Mouse (Mus musculus) lung, postnatal 0 days (tissue): ENCODE measurements at regions not wholly inside any gene's neighbourhood (a gene's known extent, or its start where the extent isn't known, plus 50 kb on each side); places are given as distances from the start of the nearest gene placed in this dataset.
"Not testable (repeated sequence)": the region's sequence is repeated elsewhere in the genome, so short reads cannot be mapped to it uniquely, and the experiment has no call there.

Experiments used
- ATAC-seq: fragments of 200-750 bp; cut with Nextera tagmentation; 2 replicates; pipeline ENCODE4 v1.8.0; 2017; ENCODE audit warnings: moderate library complexity
- DNase-seq: peaks from one replicate; pipeline ENCODE4 v3.0.0-alpha.2; 2016; ENCODE audit warnings: low spot score
- H3K27ac ChIP-seq: fragments of 300-500 bp; sonication (generic); 2 replicates; pipeline ENCODE4 v1.5.1; 2014; ENCODE audit warnings: antibody characterized with exemption, mild to moderate bottlenecking, low read length, mixed read lengths
- H3K27me3 ChIP-seq: fragments of 300-500 bp; sonication (generic); replicated peaks from 2 replicates; pipeline ENCODE4 v1.6.1; 2014; ENCODE audit warnings: low read length, mixed read lengths; ENCODE audit not compliant: insufficient read depth
- H3K36me3 ChIP-seq: fragments of 300-500 bp; sonication (generic); 2 replicates; pipeline ENCODE4 v1.6.1; 2014; ENCODE audit warnings: low read length, mixed read lengths; ENCODE audit not compliant: insufficient read depth
- H3K4me1 ChIP-seq: fragments of 300-500 bp; sonication (generic); 2 replicates; pipeline ENCODE4 v1.6.1; 2014; ENCODE audit warnings: antibody characterized with exemption, low read depth, low read length, mixed read lengths; ENCODE audit not compliant: insufficient read depth
- H3K4me2 ChIP-seq: fragments of 300-500 bp; sonication (generic); replicated peaks from 2 replicates; pipeline ENCODE4 v1.6.1; 2014; ENCODE audit warnings: low read depth, mild to moderate bottlenecking, low read length, moderate library complexity, mixed read lengths
- H3K4me3 ChIP-seq: fragments of 300-500 bp; sonication (generic); 2 replicates; pipeline ENCODE4 v1.5.1; 2014; ENCODE audit warnings: low read depth, low read length
- H3K9ac ChIP-seq: fragments of 300-500 bp; sonication (generic); replicated peaks from 2 replicates; pipeline ENCODE4 v1.6.1; 2014; ENCODE audit warnings: low read depth, mild to moderate bottlenecking
- H3K9me3 ChIP-seq: fragments of 300-500 bp; sonication (generic); 2 replicates; pipeline ENCODE4 v1.6.1; 2016; ENCODE audit warnings: low read length, mixed read lengths
- CTCF ChIP-seq: IDR thresholded peaks from 2 replicates; pipeline ENCODE4 v1.5.1; 2016; ENCODE audit warnings: antibody characterized with exemption, mild to moderate bottlenecking
- EP300 ChIP-seq: IDR thresholded peaks from 2 replicates; pipeline ENCODE4 v1.6.1; 2016; ENCODE audit warnings: antibody characterized with exemption, mild to moderate bottlenecking, control low read depth
- WGBS: fragments of 180-500 bp; shearing (Covaris S2); extraction: QIAGEN DNeasy Blood & Tissue Kit; methylation state at CpG from one replicate; pipeline ENCODE4 v1.1.7; 2014; 5-methylcytosine and 5-hydroxymethylcytosine counted together

DNA sequence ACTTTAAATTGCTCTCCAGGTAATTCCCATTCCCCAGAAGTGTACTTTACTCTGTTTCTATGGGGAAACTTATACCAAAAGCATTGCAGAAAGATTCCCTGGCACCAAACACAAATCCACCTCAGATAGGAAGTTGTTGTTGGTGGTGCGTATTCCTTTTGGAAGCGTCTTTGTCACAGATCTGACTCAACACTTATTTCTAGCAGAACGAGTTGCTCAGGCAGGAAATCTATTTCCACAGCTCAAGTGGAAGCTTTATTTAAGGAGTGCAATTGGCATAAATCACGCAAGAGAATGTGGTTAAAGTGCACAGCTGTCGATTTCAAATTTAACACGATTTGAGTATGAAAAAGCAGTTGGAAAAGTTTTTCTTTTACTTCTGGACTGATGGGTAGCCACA, 436.9 kb upstream of the Ghitm start:
- H3K36me3 ChIP-seq, result no peaks in the 10 kb centered on the region
- ATAC-seq, result no peak
- no peaks in the 10 kb centered on the region for H3K27me3 ChIP-seq
- no peaks in the 10 kb centered on the region for H3K4me1 ChIP-seq
- H3K9ac ChIP-seq, result no peak overlapping the region
- no peak overlapping the region for H3K4me2 ChIP-seq
- H3K27ac ChIP-seq, result no peak overlapping the region
- 56% methylated on average over 6 of the region's 6 CpGs for WGBS
- no peaks in the 10 kb centered on the region for H3K9me3 ChIP-seq
- H3K4me3 ChIP-seq, result no peak overlapping the region
- DNase-seq, result no peak
- TF ChIP-seq CTCF (no peak), EP300 (no peak)

- WGBS, result 66% methylated on average over 5 of the region's 5 CpGs
- TF ChIP-seq CTCF, result no peak
- no peak for TF ChIP-seq EP300
- Histone ChIP-seq H3K4me1 (no peaks in the 10 kb centered on the region), H3K4me3 (no peak overlapping the region), H3K27me3 (no peaks in the 10 kb centered on the region), H3K27ac (no peak overlapping the region), H3K9ac (no peak overlapping the region), H3K4me2 (no peak overlapping the region), H3K36me3 (no peaks in the 10 kb centered on the region), H3K9me3 (no peaks in the 10 kb centered on the region)
- DNase-seq (no peak), ATAC-seq (no peak)
Measured at GRCm38 (mm10) chr14:37558258-37558657, 423.2 kb upstream of the Ghitm start.

GRCm38 (mm10) chr14:37523616-37524015, 388.5 kb upstream of the Ghitm start:
- TF ChIP-seq EP300 (no peak), CTCF (no peak)
- Histone ChIP-seq H3K9ac (no peak overlapping the region), H3K4me2 (no peak overlapping the region), H3K36me3 (no peaks in the 10 kb centered on the region), H3K9me3 (no peaks in the 10 kb centered on the region), H3K4me3 (no peak overlapping the region), H3K27me3 (no peaks in the 10 kb centered on the region), H3K4me1 (no peaks in the 10 kb centered on the region), H3K27ac (no peak overlapping the region)
- DNase-seq (no peak), ATAC-seq (no peak)

DNA sequence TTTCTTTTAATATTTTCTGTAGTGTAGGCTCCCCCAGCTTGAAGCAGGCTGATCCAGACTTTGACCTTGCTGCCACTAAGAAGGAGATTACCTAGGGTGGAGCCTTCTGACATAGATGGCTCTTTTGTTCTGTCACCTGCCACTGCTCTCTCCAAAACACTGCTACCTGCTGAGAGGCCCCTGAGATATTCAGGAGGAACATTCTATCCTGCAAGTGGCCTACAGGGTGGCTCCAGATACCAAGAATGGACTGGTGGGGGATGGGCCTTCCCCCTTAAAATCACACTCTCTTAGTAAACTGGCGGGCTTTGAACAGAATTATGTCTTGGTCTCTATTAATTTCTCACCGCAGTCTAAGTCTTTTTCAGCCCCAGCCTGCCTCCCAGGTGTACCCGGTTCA, 385.6 kb upstream of the Ghitm start:
- not testable (repeated sequence) for H3K4me3 ChIP-seq, H3K4me1 ChIP-seq, H3K4me2 ChIP-seq, H3K27me3 ChIP-seq, ATAC-seq, DNase-seq, H3K27ac ChIP-seq, H3K9me3 ChIP-seq, H3K9ac ChIP-seq, H3K36me3 ChIP-seq
- 80% methylated on average over 3 of the region's 3 CpGs for WGBS

- ATAC-seq (no peak), DNase-seq (no peak)
- WGBS, result 61% methylated on average over 5 of the region's 5 CpGs
- Histone ChIP-seq H3K4me1 (no peaks in the 10 kb centered on the region), H3K4me3 (no peak overlapping the region), H3K27me3 (no peaks in the 10 kb centered on the region), H3K27ac (no peak overlapping the region), H3K9me3 (no peaks in the 10 kb centered on the region), H3K9ac (no peak overlapping the region), H3K4me2 (no peak overlapping the region), H3K36me3 (no peaks in the 10 kb centered on the region)
- TF ChIP-seq EP300 (no peak), CTCF (no peak)
Measured at GRCm38 (mm10) chr14:37505314-37505713, 370.2 kb upstream of the Ghitm start.

- H3K9me3 ChIP-seq, result no peaks in the 10 kb centered on the region
- H3K36me3 ChIP-seq, result no peaks in the 10 kb centered on the region
- H3K9ac ChIP-seq, result no peak overlapping the region
- no peak overlapping the region for H3K4me3 ChIP-seq
- H3K27ac ChIP-seq, result no peak overlapping the region
- ATAC-seq (no peak), DNase-seq (no peak)
- no peak overlapping the region for H3K4me2 ChIP-seq
- 58% methylated on average over 4 of the region's 4 CpGs for WGBS
- TF ChIP-seq CTCF, result no peak
- TF ChIP-seq EP300, result no peak
- no peaks in the 10 kb centered on the region for H3K4me1 ChIP-seq
- no peaks in the 10 kb centered on the region for H3K27me3 ChIP-seq
Measured at GRCm38 (mm10) chr14:37490711-37491110, 355.6 kb upstream of the Ghitm start.

DNA sequence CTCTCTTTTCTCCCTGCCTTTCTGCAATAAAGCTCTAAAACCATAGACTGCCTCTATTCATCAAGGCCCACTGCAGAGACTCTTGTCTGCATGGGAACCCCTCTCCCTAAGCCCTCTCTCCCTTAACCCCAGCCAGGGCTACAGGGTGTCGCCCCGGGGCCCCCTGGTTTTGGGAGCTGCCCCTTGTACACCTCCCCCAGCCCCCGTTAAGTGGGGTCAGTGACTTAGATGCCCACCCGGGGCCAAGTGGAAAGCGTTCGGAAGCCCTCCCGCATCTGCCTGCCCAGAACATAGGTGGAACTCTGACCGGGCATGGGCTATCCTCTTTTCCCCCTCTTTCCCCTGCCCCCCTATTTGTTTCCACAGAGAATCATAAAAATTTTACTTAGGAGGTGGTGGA, 350.2 kb upstream of the Ghitm start:
- Histone ChIP-seq H3K27me3 (no peaks in the 10 kb centered on the region), H3K4me3 (no peak overlapping the region), H3K36me3 (no peaks in the 10 kb centered on the region), H3K9ac (no peak overlapping the region), H3K27ac (no peak overlapping the region), H3K9me3 (no peaks in the 10 kb centered on the region), H3K4me1 (no peaks in the 10 kb centered on the region), H3K4me2 (no peak overlapping the region)
- TF ChIP-seq EP300, result no peak
- TF ChIP-seq CTCF, result no peak
- WGBS, result 76% methylated on average over 8 of the region's 8 CpGs
- ATAC-seq (no peak), DNase-seq (no peak)
